Mouse (Mus musculus): ENCODE results near the gene Avil.

Gene Avil

DNA sequence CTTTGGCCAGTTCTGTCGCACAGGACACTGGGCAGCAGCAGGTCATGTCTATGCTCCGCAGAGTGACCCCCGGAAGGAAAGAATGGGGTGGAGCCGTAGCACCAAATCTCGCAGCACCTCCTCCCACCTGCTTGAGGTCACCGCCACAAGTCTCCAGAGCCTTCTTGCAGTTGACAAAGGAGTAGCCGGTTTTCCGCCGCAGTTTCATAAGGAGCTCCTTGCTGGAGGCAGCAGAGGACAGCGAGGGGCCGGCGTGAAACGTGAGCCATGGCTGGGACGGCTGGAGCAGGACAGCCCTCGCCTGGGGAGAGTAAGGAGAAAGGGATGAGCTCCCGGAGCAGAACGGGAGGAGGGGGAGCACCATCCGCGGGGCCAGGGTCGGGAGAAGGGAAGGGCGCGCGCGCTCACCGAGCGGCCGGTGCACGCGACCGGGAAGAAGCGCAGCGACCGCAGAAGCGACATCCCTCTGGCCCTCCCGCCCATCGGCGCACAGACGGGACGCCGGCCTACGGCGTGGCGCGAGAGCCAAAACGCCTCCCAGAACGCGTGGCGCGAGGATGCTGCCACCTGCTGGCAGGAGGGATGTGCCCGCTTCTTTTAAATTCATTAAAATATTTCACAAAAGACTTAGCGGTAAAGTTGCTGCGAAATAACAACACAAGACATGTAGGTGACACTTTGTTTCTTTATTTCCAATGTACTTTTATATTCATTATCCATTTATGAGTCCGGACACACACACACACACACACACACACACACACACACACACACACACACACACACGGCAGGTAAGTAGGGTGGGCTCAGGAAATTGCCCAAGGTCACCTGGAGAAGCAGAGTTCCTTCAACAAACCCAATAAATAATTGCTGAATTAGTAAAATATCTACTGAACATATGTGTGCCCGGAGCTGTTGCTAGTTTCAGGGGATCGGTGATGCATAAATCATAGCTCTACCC, 30.1 kb downstream of the Avil start, which contains the start of gene Tsfm:
Gene Tsfm (minus strand): TSS at position 505 of the 961 bp plus-strand sequence.
- peak; percentile 94 for DNase-seq

GRCm38 (mm10) chr10:127033301-127033741, 32.8 kb downstream of the Avil start:
- DNase-seq = peak; percentile 74

- peak; percentile 80 for DNase-seq
These were observed 35.8 kb downstream of the Avil start for GRCm38 (mm10) chr10:127036273-127036672.

- peak; percentile 52 for DNase-seq
These were observed 37.1 kb downstream of the Avil start for GRCm38 (mm10) chr10:127037641-127038040.

GRCm38 (mm10) chr10:127040569-127041214, 40.2 kb downstream of the Avil start:
- DNase-seq = peak; percentile 46

DNA sequence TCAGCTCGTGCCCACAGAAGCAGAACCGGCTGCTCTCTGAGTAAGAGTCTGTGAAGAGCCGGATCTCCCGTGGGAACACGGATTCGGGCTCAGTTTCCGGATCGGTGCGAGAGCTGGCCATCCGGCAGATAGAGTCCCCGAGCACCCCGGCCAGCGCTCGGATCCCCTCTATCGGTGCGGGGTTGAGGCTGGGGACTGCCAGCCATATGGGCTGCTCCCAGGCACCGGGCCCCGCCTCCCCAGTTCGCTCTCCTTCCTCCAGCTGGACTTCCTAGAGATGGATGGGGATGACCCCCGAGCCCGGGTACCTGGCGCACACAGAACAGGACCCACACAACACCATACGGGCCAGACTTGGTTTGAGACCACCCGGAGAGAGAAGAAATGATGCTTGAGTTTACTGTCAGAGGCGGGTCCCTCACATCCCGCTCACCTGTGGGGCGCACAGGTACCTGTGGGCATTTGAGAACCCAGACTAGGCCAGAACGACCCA, 40.8 kb downstream of the Avil start, which contains the start of the genes Mettl1 and Eef1akmt3:
Gene Mettl1 (plus strand): TSS at position 141 of the 493 bp plus-strand sequence.
Gene Eef1akmt3 (minus strand): TSS at position 240 of the 493 bp plus-strand sequence.
- DNase-seq = peak; percentile 61

DNA sequence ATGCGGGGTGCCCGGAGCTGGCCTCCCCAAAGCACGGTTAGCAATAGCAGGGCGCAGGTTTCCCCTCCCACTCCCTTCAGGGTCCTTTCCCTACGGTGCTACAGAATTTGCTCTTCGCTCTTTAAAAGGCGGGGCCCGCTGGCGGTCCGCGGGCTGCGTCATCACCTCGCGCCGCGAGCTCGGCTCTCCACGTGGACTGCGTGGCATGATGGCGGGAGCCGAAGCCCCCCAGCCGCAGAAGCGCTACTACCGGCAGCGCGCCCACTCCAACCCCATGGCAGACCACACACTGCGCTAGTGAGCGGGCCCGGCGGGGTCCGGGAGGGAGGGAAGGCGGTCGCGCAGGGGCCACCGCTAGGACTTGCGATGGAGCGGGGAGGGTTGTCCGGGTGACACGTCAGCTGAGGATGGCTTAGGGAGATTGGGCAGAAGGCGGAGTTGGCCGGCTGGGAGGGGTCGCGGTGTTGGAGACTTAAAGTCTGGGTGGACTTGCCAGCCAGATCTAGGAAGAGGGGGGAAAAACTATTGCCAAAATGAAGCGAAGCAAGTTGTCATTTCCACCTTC, 41.3 kb downstream of the Avil start:
- peak; percentile 93 for DNase-seq

DNA sequence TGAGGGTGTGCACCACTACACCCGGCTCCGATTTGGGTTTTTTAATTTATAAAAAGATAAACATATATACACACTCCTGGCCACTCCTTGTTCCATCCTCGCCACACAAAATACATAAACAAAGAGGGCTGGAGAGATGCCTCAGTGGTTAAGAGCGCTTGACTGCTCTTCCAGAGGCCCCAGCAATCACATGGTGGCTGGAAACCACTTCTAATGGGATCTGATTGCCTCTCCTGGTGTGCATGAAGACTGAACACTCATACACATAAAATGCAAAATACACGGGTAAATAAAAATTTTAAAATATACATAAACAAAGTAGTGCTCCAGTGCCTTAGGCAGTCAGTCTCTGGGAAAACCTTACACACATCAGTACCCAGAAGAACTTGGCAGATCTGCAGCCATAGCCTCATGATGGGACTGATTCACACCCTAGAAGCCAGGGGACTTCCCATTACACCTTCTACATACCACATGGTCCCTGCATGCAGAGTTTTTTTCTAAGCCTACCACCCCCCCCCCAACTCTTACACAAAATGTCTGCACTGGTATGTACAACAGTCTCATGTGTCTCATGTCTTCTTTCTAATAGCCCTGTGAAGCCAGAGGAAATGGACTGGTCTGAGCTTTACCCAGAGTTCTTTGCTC, 42.1 kb downstream of the Avil start:
- DNase-seq = no peak

GRCm38 (mm10) chr10:127043187-127043586, 42.7 kb downstream of the Avil start:
- DNase-seq = peak; percentile 88

- DNase-seq = peak; percentile 51
These were observed 47.4 kb downstream of the Avil start, which contains the start of gene Cyp27b1 for GRCm38 (mm10) chr10:127047954-127048353. Cyp27b1 (plus strand) TSS chr10:127048250.

- DNase-seq = no peak
These were observed 48.3 kb downstream of the Avil start for GRCm38 (mm10) chr10:127048608-127049394.

GRCm38 (mm10) chr10:127049395-127050118, 49.0 kb downstream of the Avil start:
- DNase-seq = peak; percentile 48

DNA sequence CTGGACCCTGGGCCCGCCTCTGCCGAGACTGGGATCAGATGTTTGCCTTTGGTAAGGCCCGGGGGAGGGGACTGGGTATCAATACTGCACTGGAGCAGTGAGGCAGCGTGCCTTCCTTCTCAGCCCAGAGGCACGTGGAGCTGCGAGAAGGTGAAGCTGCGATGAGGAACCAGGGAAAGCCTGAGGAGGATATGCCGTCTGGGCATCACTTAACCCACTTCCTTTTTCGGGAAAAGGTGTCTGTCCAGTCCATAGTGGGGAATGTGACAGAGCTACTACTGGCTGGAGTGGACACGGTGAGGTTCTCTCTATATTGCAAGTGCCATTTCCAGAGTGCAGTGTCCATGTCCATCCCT, 49.6 kb downstream of the Avil start:
- DNase-seq = no peak

GRCm38 (mm10) chr10:127054646-127055045, 54.1 kb downstream of the Avil start:
- DNase-seq = no peak

DNA sequence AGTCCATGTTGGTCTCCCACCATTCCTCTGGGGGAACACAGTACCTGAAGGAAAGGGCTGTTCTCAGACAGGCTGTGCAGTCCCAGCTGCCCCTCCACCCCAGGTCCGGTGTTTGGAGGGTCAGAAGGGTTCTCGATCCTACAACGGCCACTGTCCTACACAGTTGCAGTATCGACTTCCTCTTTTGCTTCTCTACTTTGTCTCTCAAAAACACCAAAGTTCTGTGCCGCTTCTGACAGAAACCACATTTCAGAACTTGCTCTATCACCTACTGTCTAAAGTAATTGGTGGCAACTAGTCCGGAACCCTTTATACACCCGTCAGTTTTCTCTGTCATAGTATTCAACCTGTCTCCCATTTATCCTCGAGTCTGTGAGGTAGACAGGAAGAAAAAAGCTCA, 54.9 kb downstream of the Avil start:
- DNase-seq = no peak

- DNase-seq = no peak
These were observed 56.0 kb downstream of the Avil start for GRCm38 (mm10) chr10:127056490-127056889.

GRCm38 (mm10) chr10:127058161-127058560, 57.7 kb downstream of the Avil start:
- DNase-seq = peak; percentile 86

DNA sequence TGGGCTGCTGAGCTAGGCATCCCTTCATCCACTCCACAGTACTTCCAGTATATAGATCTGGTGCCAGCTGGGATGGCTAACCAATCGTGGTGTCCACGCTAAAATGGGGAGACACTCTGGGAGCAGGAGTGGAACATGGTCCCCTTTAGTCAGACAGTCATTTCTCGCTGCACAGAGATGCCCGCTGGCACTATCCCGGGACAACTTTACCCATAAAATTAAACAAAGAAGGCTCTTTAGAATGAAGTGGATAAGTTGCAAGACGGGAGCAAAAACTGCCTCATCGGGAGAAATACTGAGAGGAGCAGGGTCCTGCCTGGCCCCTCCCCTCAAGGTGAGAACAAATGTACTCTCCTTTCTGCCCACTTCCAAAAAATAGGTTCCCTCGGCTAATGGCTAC, 58.2 kb downstream of the Avil start:
- DNase-seq = no peak

DNA sequence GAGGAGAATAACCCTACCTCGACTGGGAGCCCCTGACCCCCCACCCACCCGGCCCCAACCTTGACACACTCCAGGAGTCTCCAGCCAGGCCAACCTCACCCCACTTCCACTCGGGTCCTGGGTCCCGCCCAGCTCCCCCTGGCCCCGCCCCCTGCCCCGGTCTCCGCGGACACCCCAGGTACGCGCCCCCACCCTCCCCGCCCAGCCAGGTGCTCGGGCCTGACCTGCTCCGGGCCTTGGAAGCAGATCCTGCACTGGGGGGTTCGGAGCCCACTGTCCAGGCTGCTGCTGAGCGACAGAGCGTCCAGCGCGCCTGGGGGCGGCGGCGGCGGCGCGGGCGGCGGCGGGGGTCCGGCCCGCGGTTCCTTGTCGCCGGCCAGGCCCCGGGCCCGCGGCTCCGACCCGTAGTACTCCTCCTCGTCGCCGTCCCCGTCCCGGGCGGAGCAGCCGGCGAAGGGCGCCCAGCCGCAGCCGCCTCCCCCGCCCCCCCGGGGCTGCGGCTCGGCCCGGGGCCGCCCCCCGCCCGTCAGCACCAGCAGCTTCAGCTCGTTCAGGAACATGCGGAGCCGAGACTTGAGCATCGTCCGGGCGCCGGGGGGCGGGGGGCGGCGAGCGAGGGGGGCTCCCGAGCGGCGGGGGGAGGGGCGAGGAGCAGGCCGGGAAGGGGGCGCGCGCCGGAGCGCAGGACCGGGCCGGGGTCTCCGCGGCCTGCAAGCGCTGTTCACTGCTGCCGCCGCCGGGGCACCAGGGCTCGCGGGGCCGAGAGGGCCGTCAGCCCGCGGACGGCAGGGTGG, 58.9 kb downstream of the Avil start:
- DNase-seq = peak; percentile 40
